Mouse (Mus musculus) ovary, postnatal 10 days (tissue): ENCODE measurements around the gene Ltk.
"Not testable (repeated sequence)": the region's sequence is repeated elsewhere in the genome, so short reads cannot be mapped to it uniquely, and the experiment has no call there.

ENCODE experiments used
- DNase-seq: peaks from one replicate; pipeline ENCODE4 v3.0.0; 2022; ENCODE audit warnings: low spot score

Ltk gene

GRCm38 (mm10) chr2:119758844-119759835, 1.1 kb downstream of the Ltk start:
- DNase-seq, result no peak

GRCm38 (mm10) chr2:119758101-119758843, 2.0 kb downstream of the Ltk start:
- DNase-seq, result peak; percentile 7

- peak; percentile 9 for DNase-seq
Measured at GRCm38 (mm10) chr2:119757601-119758100, 2.6 kb downstream of the Ltk start.

GRCm38 (mm10) chr2:119749260-119749659, 11.0 kb downstream of the Ltk start:
- no peak for DNase-seq

DNA sequence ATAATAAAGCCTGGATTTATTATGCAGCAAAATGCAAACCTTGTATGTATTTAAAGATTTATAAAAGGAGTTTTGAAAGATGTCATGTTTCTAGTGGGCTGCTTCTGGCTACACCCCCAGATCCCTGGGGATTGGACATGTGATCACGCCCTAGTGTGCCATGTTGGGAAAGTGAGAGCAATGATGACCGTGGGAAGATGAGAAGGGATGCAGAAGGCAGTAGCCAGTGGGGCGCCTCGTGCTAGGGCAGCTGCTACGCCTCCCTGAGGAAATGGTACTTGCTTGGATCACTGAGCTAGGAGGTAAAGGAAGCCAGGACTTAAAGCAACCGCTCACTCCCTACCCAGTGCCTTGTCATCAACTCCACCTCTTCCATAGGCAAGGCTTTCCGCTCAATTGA, 12.7 kb downstream of the Ltk start:
- DNase-seq, result no peak

DNA sequence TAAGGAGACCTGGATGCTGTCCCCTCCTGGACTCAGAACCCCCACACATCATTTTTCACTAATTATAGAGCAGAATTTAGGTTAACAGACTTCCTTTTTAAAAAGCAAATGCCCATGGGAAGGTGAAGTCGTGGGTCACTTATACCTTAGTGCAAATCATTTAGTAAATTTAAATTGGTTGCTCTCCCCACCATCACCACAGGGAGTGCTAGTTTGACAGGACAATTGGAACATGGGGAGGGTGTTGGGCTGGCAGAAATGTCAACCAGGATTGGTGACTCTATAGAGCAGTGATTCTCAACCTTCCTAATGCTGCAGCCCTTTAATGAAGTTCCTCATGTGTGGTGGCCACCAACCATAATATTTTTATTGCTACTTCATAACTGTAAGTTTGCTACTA, 14.9 kb downstream of the Ltk start:
- DNase-seq, result no peak

DNA sequence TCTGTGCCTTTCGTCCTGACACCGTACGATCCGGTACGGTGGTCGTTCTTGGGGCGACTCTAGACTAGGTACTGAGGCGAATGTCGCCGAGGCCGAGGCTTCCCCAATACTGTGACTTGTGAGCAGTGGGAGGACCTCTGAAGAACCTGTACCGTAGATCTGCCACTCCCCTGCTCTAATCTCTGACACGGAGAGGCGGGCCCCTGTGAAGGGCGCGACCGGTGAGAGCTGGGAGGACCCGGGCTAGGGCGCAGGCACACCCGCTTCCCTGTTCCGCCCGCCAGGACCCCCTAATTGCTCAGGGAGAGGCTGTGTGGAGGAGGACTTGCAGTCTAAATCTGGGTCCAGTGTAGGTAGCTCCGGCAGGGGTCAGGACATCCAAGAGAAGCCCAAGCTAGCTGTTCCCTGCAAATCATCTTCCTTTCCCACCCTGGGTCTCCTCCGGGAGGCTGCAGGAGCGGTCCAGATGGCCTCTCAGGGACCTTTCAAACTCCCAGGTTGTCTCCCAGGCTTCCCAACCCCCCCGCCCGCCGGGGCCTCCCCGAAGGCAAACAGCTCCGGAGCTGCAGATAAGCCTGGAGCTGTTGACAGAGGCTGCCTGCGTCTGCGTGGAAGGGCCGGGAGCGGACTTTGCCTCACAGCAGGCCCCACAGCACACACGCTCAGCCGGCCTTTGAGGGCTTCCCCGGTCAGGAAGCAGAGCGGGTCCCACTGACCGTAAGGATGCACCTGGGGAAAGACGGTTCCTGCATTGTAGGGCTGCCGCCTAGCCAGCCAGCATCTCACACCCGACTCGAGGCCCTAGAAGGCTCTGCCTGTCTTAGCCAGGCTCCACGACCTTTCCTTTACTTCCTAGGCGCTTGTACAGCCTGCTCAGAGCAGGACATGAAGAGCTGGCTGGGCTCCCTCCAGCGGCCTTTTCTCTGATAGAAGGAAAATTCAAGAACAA, 15.8 kb downstream of the Ltk start:
- peak; percentile 7 for DNase-seq

DNA sequence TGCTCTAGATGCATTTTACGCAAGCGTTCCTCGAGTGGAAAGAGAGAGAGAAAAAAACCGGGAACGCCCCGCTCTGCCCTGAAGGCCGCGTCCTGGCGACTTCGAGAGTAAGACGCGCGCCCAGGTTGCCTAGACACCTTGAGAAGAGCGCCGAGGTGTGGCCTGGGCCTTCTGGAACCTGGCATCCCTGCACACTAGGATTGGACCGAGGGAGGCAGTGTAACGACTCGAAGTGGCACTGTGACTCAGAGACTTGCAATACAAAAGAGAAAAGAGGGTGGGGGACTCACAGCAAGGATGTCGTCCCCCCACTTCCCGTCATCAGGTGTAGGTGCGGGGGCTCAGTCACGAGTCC, 16.4 kb downstream of the Ltk start:
- DNase-seq, result no peak

DNA sequence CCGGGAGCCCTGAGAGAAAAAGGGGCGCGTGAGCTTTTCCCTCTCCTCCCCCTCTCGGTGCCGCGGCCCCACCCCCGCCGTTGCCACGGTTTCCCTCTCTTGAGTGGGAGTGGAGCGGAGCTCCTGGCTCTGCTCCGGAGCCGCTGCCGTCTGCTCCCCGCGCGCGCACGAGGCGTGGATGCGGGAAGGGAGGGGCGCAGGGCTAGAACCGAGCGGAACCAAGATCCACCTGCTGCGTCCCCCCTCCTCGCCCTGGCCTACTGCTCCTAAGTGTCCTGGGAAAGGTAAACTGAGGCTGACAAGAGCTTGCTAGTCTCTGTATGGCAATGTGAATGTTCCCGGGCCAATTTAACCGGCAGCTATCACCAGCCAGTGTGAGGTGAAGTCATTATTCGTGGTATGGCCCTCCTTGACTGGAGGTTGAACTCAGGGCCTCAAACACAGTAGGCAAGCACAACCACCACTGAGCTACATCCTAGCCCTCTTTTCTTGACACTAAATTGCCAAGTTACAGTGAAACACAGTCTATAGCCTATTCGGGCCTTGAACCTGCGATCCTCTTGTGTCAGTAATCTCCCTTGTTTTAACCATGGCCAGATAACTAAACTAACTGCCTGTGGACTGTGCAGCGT, 16.9 kb downstream of the Ltk start:
- DNase-seq, result no peak

GRCm38 (mm10) chr2:119742461-119743175, 17.6 kb downstream of the Ltk start:
- no peak for DNase-seq

DNA sequence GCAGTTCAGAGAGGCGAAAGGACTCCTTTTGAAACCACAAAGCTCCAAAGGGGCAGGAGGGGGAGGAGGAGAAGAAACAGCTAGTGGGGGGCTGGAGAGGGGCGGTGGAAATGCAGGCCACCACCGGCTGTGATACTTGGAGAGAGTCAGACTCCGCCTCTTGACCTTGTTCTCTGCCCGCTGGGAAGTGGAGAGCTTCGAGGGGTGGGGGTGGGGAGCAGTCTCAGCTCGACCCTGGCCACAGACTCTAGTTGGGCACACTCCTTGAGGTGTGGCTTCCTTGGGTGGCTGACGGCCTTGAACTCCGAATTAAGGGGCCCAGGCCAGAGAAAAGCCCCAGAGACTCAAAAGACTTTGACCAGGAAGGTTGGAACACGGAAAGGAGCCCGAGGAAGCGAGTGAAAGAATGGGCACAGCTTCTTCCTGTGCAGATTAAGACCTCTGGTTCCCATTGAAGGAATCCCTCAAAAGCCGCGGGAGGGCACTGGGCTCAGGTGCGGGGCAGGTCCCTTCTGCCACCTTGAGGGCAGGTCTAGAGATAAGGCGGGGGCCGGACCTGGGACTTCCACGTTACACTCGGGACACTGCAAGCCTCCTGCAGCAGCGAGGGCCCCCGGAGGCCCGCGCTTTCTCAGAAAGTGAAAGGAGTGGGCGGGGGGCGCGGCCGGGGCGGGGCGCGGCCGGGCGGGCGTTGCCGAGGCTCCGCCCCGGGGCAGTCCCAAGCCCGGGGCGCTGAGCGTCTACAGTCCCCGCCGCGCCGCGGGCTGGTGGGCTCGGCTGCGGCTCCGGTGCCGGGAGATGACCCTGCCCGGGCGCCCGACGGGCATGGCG, 18.4 kb downstream of the Ltk start, which contains the start of gene Itpka:
Gene Itpka (plus strand): TSS at position 757 of the 831 bp plus-strand sequence.
- DNase-seq, result peak; percentile 48

- DNase-seq, result no peak
Measured at GRCm38 (mm10) chr2:119740567-119740966, 19.7 kb downstream of the Ltk start.

- no peak for DNase-seq
Measured at GRCm38 (mm10) chr2:119737124-119737523, 23.1 kb downstream of the Ltk start.

GRCm38 (mm10) chr2:119730735-119731134, 29.5 kb downstream of the Ltk start:
- no peak for DNase-seq

GRCm38 (mm10) chr2:119727762-119728416, 32.3 kb downstream of the Ltk start:
- no peak for DNase-seq

DNA sequence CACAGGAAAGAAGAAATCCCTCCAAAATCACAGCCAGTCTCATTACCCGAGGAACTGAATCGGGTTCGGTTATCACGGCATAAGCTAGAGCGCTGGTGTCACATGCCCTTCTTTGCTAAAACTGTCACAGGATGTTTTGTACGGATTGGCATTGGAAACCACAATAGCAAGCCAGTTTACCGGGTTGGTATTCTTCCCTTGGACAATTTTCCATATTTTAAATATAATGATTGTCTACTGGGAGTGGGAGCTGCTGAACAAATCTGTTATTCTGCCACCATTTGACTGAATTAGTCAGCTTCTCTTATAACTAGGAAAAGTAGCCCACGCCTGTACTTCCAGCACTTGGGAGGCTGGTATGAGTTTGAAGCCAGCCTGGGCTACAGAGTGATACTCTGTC, 39.2 kb downstream of the Ltk start:
- no peak for DNase-seq

DNA sequence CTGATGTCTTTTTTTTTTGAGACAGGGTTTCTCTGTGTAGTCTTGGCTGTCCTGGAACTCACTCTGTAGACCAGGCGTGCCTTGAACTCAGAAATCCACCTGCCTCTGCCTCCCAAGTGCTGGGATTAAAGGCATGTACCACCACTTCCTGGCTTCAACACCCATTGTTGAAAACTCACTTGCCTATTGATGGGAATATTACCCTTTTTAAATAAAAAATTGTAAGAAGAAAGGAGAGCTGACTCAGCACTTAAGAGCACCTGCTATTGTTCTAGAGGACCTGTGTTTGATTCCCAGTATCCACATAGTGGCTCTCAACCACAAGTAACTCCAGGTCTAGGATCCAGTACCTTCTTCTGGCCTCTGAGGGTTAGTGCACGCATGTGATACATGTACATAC, 44.4 kb downstream of the Ltk start:
- DNase-seq, result not testable (repeated sequence)

- no peak for DNase-seq
Measured at GRCm38 (mm10) chr2:119710011-119710410, 50.2 kb downstream of the Ltk start.

DNA sequence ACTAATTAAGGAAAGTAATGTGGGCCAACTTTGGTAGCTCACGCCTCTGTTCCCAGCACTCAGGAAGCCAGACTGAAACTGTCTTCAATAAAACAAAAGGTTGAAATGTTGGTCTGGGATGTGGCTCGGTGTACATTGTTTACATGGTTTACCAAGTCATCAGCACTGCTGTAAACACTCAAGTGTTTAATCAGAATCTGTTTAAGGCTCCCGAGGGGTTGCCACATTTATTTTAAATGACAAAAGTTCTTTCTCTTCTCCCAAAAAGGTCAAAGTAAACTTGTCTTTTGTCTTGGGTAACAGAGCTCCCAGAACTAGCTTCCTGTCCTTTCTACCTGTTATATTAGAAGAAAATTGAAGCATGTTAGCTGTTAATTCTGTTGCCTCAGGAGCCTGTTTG, 52.6 kb downstream of the Ltk start:
- DNase-seq, result no peak
